Mouse (Mus musculus): ENCODE measurements around the gene Irgc1.

Irgc1 gene

GRCm38 (mm10) chr7:24398364-24398913, 53.7 kb downstream of the Irgc1 start:
- DNase-seq, result no peak

DNA sequence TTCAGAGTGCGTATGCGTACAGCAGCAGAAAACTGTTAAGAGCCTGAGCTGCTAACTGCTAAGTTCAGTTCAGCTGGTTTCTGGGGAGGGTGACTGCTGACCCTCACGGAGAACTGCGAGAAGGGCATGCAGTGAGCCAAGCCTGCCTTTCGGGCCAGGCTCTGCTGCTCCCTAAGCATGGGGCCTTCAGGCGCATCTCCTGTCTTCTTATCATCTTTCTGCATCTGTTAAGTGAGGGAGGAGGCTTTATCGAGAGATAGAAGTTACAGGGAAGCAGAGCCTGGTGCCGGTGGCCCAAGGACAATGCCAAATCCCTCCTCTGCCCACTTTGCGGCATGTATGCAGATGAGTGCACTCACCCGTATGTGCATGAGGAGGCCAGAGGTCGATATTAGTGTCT, 55.3 kb downstream of the Irgc1 start:
- no peak for DNase-seq

DNA sequence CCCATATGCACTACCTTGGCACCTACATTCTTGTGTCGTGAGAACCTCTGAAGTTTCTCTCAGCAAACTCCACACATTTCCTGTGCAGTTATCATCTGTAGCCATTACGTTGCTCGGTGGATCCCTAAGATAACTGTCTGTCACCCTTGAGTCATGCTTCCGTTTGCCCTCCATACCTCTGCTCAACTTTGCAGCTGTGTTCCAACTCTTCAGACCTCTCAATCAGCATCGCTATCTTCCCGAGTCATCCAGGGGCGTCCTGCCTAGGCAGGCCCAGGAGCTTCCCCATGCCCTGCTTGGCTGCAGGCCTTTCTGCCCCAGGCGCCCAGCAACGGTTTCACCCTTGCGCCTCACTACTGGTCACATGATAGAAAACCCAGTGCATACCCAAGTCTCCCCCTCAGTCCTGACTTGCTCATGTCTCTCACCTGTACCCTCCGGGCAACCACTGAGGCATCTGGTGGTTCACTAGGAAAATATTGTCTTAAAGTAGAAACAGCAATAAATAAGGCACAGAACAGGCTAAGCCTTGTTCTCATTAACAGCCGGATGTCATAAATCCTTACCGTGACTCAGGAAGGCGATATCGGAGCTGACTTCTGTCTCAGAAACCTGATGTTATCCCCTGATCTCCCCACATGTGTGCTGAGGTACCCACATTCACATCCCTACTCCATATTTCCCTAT, 57.5 kb downstream of the Irgc1 start:
- no peak for DNase-seq

DNA sequence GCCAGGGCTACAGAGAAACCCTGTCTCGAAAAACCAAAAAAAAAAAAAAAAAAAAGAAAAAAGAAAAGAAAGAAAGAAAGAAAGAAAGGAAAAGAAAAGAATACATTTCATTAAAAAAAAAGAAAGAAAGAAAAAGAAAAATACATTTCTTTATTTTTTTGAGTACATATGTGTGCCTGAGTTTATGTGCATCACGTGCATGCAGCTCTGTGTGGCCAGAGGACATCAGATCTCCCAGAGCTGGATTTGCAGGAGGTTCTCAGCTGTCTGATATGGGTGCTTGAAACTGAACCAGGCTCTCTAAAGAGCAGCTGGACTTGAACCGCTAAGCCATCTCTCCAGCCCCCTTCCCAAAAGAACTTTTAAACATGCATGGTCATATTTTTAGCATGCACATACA, 58.0 kb downstream of the Irgc1 start:
- no peak for DNase-seq

DNA sequence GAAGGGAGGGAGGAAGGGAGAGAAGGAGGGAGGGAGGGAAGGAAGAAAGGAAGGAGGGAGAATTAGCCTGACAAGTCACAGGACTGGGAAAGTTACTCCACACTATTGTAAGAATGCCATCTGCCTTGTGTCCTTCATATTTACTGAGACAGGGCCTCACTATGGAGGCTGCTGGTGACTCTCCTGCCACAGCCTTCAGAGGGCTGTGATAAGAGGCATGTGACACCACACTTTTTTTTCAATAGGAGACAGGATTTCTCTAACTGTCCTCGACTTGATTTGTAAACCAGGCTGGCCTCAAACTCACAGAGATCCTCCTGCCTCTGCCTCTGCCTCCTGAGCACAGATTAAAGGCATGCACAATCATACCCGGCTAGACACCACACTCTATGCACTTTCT, 60.4 kb downstream of the Irgc1 start:
- DNase-seq, result no peak

GRCm38 (mm10) chr7:24391077-24391476, 61.0 kb downstream of the Irgc1 start:
- no peak for DNase-seq

- no peak for DNase-seq
Observed at GRCm38 (mm10) chr7:24390512-24390911, 61.6 kb downstream of the Irgc1 start.

- no peak for DNase-seq
Observed at GRCm38 (mm10) chr7:24389516-24390187, 62.4 kb downstream of the Irgc1 start.

DNA sequence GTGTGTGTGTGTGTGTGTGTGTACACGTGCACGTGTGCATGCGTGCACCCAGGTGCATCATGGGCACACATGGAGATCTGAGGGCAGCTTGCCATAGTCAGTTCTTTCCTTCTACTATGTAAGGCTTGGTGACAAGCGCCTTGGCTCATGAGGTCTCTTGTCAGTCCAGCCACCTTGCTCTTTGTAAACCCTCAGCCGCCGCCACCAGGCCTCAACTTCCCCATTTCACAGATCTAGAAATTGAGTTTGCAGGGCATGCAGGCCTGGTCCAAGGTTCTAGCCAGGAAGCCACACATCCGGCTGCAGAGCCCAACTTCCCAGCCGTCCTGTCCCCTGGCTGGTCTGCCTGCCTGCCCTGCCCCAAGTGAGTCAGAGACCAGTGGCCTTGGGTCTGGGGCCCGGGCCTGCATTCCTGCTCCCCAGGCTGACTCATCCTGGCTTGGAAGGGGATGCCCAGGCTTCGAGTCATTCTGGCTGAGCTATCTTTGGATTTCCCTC, 65.0 kb downstream of the Irgc1 start:
- DNase-seq, result no peak

DNA sequence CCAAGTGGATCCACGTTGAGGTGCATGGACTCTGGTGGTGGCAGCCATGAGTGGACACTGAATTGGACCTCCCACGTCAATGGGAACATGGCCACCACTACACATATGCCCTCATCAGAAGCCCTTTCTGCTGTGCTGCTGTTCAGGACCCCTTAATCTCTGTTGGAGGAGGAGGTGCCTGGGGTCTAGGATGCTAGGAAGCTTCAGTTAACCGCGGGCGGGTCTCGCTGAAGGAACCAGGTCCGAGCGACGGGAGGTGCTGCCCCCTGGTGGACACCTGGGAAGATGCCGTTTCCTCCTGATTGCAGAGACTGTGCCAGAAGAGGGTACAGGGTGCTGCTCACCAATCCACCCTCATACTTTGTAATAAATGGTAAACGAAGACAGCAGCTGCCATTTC, 67.3 kb downstream of the Irgc1 start:
- peak; percentile 58 for DNase-seq

DNA sequence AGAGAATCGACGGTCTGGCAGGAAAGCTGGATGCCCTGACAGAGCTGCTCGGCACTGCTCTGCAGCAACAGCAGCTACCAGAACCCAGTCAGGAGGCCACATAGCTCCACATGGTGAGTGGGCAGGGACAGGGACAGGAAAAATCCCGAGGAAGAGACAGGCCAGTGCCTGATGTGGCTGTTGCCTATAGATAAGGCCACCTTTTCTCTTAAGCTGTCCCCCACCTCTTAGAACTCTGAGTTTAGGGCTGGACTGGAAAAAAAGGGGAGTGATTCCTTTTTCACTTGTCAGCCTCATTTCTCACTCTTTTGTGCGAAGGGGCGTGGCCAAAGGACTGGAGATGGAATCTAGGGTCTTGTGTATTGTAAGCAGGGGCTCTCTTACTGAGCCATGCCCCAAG, 68.0 kb downstream of the Irgc1 start:
- DNase-seq, result no peak

DNA sequence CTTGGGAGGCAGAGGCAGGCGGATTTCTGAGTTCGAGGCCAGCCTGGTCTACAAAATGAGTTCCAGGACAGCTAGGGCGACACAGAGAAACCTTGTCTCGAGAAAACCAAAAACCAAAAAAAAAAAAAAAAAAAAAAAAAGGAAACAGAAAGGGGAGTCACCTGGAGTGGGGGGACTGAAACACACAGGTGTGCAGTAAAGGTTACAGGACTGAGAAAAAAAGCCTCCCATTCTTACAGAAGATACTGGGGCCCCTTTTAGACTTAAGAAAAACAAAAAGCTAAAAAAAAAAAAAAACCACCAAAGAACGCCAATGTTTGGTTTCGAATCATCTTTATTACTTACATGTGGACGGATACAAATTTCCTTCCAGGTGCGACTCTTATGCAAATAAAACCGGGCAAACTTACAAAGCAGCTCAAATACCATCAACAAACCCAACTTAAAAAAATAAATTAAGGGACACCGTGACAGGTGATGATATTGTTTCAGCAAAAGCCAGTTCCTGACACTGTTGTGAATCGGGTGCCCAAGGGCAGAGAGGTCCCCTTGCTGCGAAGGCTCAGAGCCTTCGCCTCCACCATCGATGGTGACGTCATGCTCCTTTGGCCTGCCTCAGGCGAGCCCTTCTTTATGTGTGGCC, 69.2 kb downstream of the Irgc1 start:
- no peak for DNase-seq
